Mouse (Mus musculus) C2C12 (cell line): ENCODE data around the gene Slc16a6. TPM values are rescaled to one million over a fixed set of nuclear protein-coding genes. Genes with fewer than 3 reads are reported as not detected.

Experiments used
- H3K27me3 ChIP-seq: one replicate; pipeline ENCODE4 v1.6.1; 2011; ENCODE audit not compliant: control insufficient read depth, insufficient read depth, insufficient read length
- H3K36me3 ChIP-seq: one replicate; pipeline ENCODE4 v1.6.1; 2011; ENCODE audit not compliant: control insufficient read depth, insufficient read depth
- H3K4me3 ChIP-seq: one replicate; pipeline ENCODE4 v1.5.1; 2011; ENCODE audit warnings: mild to moderate bottlenecking, control low read depth; ENCODE audit not compliant: poor library complexity, insufficient read depth, severe bottlenecking
- H3K79me2 ChIP-seq: one replicate; pipeline ENCODE4 v1.6.1; 2011; ENCODE audit not compliant: control insufficient read depth, insufficient read depth
- H3K79me3 ChIP-seq: one replicate; pipeline ENCODE4 v1.6.1; 2011; ENCODE audit warnings: low read depth, control low read depth
- H3ac ChIP-seq: one replicate; pipeline ENCODE3; 2011; ENCODE audit warnings: low read depth; ENCODE audit not compliant: control insufficient read depth, insufficient read length
- CEBPB ChIP-seq: IDR thresholded peaks from one replicate; pipeline ENCODE4 v1.6.1; 2011; ENCODE audit warnings: low read depth, mild to moderate bottlenecking, control low read depth, moderate library complexity
- CTCF ChIP-seq: IDR thresholded peaks from one replicate; pipeline ENCODE4 v1.5.1; 2011; ENCODE audit not compliant: control insufficient read depth, insufficient read depth, insufficient read length
- FOSL1 ChIP-seq: IDR thresholded peaks from one replicate; pipeline ENCODE4 v1.8.0; 2011; ENCODE audit warnings: mild to moderate bottlenecking, low read length; ENCODE audit not compliant: poor library complexity, insufficient read depth, severe bottlenecking
- MAX ChIP-seq: IDR thresholded peaks from one replicate; pipeline ENCODE4 v1.6.1; 2011; ENCODE audit warnings: mild to moderate bottlenecking, control low read depth
- MYOD1 ChIP-seq: IDR thresholded peaks from one replicate; pipeline ENCODE4 v1.6.1; 2011; ENCODE audit warnings: low read depth; ENCODE audit not compliant: control insufficient read depth, insufficient read length
- MYOG ChIP-seq: IDR thresholded peaks from one replicate; pipeline ENCODE4 v1.6.1; 2011; ENCODE audit not compliant: control insufficient read depth, insufficient read length; ENCODE audit errors: extremely low read depth
- USF1 ChIP-seq: IDR thresholded peaks from one replicate; pipeline ENCODE4 v1.6.1; 2011; ENCODE audit warnings: low read depth, mild to moderate bottlenecking, control low read depth, moderate library complexity
- polyA plus RNA-seq: library from polyadenylated mRNA; unstranded; fragments of >200 nt; fragmentation: generic; extraction: Trizol; gene quantifications from one replicate; pipeline ENCODE4 v1.2.1, GENCODE M21; 2012; ENCODE audit warnings: missing spikeins

Slc16a6 gene
- polyA plus RNA-seq, 1 experiment = 1.2 TPM

- Histone ChIP-seq H3K79me3 (no peaks in the 10 kb centered on the region), H3K4me3 (no peak overlapping the region), H3K27me3 (no peaks in the 10 kb centered on the region), H3K79me2 (no peaks in the 10 kb centered on the region), H3K36me3 (no peaks in the 10 kb centered on the region), H3ac (no peak overlapping the region)
- TF ChIP-seq MYOG (no peak), CTCF (no peak)
Measured at GRCm38 (mm10) chr11:109491844-109492243, 18.4 kb upstream of the Slc16a6 start.

DNA sequence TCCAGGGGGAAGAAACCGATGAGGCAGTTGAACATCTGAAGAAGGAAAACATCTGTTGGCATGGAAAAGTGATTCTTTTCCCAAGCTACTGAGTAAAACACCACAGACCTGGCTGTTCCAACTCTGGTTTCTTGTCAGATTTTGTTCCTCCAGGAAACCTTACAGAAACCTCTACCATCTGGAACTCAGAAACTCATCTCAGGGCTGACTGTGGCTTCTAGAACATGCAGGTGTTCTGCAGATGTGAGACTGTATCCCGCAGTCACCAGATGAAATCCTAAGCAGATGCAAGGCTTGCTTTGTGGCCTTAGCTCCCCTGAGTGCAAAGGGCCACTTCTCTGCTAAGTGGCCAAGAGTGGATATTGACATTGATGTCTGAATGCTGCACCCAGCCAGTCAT lies 16.4 kb upstream of the Slc16a6 start:
- Histone ChIP-seq H3K79me3 (no peaks in the 10 kb centered on the region), H3ac (no peak overlapping the region), H3K79me2 (no peaks in the 10 kb centered on the region), H3K27me3 (no peaks in the 10 kb centered on the region), H3K4me3 (no peak overlapping the region), H3K36me3 (no peaks in the 10 kb centered on the region)
- TF ChIP-seq MYOD1 = no peak
- TF ChIP-seq MYOG = no peak
- no peak for TF ChIP-seq USF1
- TF ChIP-seq FOSL1 = no peak
- no peak for TF ChIP-seq CTCF
- no peak for TF ChIP-seq MAX
- TF ChIP-seq CEBPB = no peak

- TF ChIP-seq MAX = no peak
- no peak for TF ChIP-seq MYOG
- TF ChIP-seq CEBPB = no peak
- TF ChIP-seq FOSL1 = no peak
- no peak for TF ChIP-seq MYOD1
- no peak for TF ChIP-seq CTCF
- TF ChIP-seq USF1 = no peak
- Histone ChIP-seq H3K27me3 (no peaks in the 10 kb centered on the region), H3ac (no peak overlapping the region), H3K79me2 (no peaks in the 10 kb centered on the region), H3K36me3 (no peaks in the 10 kb centered on the region), H3K4me3 (no peak overlapping the region), H3K79me3 (no peaks in the 10 kb centered on the region)
Measured at GRCm38 (mm10) chr11:109487991-109488684, 14.7 kb upstream of the Slc16a6 start.

- Histone ChIP-seq H3K27me3 (no peaks in the 10 kb centered on the region), H3ac (no peak overlapping the region), H3K4me3 (no peak overlapping the region), H3K79me2 (no peaks in the 10 kb centered on the region), H3K79me3 (no peaks in the 10 kb centered on the region), H3K36me3 (no peaks in the 10 kb centered on the region)
- TF ChIP-seq CTCF (no peak), USF1 (no peak), MYOG (no peak), FOSL1 (no peak), MYOD1 (no peak), CEBPB (no peak), MAX (no peak)
Measured at GRCm38 (mm10) chr11:109487111-109487510, 13.7 kb upstream of the Slc16a6 start.

GRCm38 (mm10) chr11:109485398-109486045 lies 12.1 kb upstream of the Slc16a6 start:
- H3ac ChIP-seq = no peak overlapping the region
- H3K36me3 ChIP-seq = no peaks in the 10 kb centered on the region
- TF ChIP-seq CTCF (no peak), USF1 (no peak), FOSL1 (no peak), MYOD1 (no peak), CEBPB (no peak), MYOG (no peak), MAX (no peak)
- no peaks in the 10 kb centered on the region for H3K79me3 ChIP-seq
- no peak overlapping the region for H3K4me3 ChIP-seq
- H3K27me3 ChIP-seq = no peaks in the 10 kb centered on the region
- no peaks in the 10 kb centered on the region for H3K79me2 ChIP-seq

DNA sequence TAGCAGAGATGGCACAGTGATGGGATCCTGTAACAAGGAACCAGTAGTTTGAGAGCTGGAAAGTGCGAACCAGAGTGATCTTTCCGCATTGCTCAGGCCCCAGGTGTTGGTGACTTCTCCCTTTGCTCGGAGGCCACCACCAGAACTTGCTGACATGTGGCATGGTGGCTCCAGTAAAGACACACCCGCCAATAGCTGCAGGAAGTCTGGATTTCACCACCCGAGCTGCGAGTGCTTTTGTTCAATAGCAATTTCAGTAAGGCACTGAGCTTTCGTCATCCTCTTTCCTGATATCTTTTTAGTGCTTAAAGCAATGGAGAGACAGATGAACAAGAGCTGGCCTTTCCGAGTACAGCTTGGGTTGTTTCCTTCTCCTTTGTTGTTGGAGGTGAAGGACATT lies 7.0 kb upstream of the Slc16a6 start:
- TF ChIP-seq FOSL1 (no peak), CEBPB (no peak), MYOG (no peak)
- H3K79me3 ChIP-seq = no peaks in the 10 kb centered on the region

More for the DNA sequence above, 7.0 kb upstream of the Slc16a6 start:
- Histone ChIP-seq H3K27me3 (no peaks in the 10 kb centered on the region), H3K36me3 (no peaks in the 10 kb centered on the region), H3ac (no peak overlapping the region), H3K79me2 (no peaks in the 10 kb centered on the region), H3K4me3 (no peak overlapping the region)
